Mouse (Mus musculus) c-Kit-positive CD71-positive TER-119-positive erythroid progenitor cells, embryonic 14.5 days (primary cell): ENCODE results near the gene Ascc2.

Experiments used
- DNase-seq: peaks from one replicate; pipeline ENCODE4 v3.0.0-alpha.2; 2013; ENCODE audit warnings: low spot score

Ascc2 gene

GRCm38 (mm10) chr11:4720393-4720792 is 82.8 kb downstream of the Ascc2 start:
- no peak for DNase-seq

GRCm38 (mm10) chr11:4720900-4721580 is 83.5 kb downstream of the Ascc2 start:
- no peak for DNase-seq

GRCm38 (mm10) chr11:4721728-4722127 is 84.2 kb downstream of the Ascc2 start:
- DNase-seq, result no peak

- no peak for DNase-seq
Measured at GRCm38 (mm10) chr11:4729603-4730002, 92.1 kb downstream of the Ascc2 start.

- DNase-seq, result no peak
Measured at GRCm38 (mm10) chr11:4730096-4730495, 92.5 kb downstream of the Ascc2 start.

DNA sequence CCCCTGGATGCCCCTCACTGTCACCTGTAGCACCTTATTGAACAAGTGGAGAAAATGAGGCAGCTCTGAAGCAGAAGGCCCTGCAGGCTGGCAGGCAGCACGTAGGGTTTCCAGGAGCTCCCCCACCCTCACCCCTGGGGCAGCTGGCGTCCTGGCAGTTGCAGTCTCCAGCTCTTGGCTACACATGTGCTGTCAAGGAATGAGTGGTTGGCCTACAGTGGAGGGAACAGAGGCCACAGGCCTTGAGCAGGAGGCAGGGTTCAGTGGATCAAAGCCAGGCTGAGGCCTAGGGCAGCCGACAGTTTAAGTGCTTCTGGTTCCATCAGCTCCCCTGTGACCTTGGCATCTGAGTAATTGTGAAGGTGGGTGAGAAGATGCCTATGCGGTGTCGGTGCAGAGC is 93.4 kb downstream of the Ascc2 start:
- no peak for DNase-seq

DNA sequence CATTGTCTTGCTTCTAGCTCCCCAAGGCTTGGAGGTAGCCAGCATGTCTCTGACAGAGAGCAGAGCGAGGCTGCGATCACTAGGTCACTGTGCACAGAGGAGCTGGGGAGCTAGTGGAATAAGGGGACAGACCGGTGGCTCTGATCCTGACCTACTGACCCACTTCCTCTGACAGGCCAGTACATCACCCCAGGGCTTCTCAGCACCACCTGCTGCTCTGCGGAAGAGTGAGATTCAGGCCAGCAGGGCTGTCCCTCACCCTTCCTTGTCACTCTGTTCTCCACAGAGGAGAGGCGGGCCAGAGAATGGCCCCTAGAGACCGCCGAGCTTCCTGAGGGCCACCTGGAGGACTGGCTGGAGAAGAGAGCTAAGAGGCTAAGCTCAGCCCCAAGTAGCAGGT is 94.2 kb downstream of the Ascc2 start:
- DNase-seq, result no peak

- no peak for DNase-seq
Measured at GRCm38 (mm10) chr11:4734179-4734578, 96.6 kb downstream of the Ascc2 start.
